Mouse (Mus musculus): ENCODE data around the gene Wdr18. TPM values are rescaled to one million over a fixed set of nuclear protein-coding genes. Genes with fewer than 3 reads are reported as not detected.

Gene Wdr18
- polyA plus RNA-seq, 1 experiment from 2014 or later, result 97.6 TPM

- 82% methylated on average over 11 of the region's 11 CpGs for WGBS (ENCODE audit: insufficient replicate concordance)
- Histone ChIP-seq H3K9me3 (replicated peaks; ENCODE audit: control insufficient read depth, low read length) (no peaks in the 10 kb centered on the region), H3K27ac (ENCODE audit: low read depth, low read length) (no peak overlapping the region), H3K4me3 (ENCODE audit: low read depth, low read length) (no peak overlapping the region), H3K27me3 (ENCODE audit: control insufficient read depth, insufficient read depth, low read length) (no peaks in the 10 kb centered on the region), H3K4me1 (ENCODE audit: control insufficient read depth, insufficient read depth, low read length) (peaks cover 66% of the 10 kb centered on the region), H3K4me2 (no peak overlapping the region), H3K36me3 (ENCODE audit: control insufficient read depth, insufficient read depth, low read length) (peaks cover 20% of the 10 kb centered on the region), H3K9ac (ENCODE audit: low read depth, low read length) (0 out of 2 replicates have a peak overlapping the region, but pooled peaks have one; percentile 34)
- no peak for ATAC-seq (replicated peaks; ENCODE audit: insufficient number of reproducible peaks, low FRiP score, low TSS enrichment)
These were observed 22.0 kb upstream of the Wdr18 start for GRCm38 (mm10) chr10:79937775-79938526.

DNA sequence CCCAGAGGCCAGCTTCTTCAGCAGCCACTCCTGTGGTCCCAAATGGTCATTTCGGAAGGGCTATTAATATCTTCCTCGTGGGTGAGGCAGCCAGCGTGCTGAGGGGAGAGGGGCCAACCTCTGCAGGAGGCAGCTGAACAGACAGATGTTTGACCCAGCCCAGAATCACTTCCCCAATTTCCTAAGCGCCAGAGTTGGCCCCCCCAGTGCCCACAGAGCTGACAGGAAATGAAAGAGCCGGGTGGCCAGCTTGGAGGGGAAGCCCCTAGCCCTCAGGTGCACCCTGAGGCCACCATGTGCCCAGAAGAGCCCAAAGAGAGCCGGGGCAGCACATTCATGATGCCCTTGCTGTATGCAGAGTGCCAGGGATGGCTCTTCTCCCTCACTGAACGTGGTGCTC, 19.2 kb upstream of the Wdr18 start:
- Histone ChIP-seq H3K9ac (ENCODE audit: low read depth, low read length) (no peak overlapping the region), H3K27ac (ENCODE audit: low read depth, low read length) (0 out of 2 replicates have a peak overlapping the region, but pooled peaks have one; percentile 46), H3K4me2 (peak overlapping the region; percentile 11; the same call in 1 of the 2 replicates), H3K36me3 (ENCODE audit: control insufficient read depth, insufficient read depth, low read length) (peaks cover 14% of the 10 kb centered on the region), H3K9me3 (replicated peaks; ENCODE audit: control insufficient read depth, low read length) (no peaks in the 10 kb centered on the region), H3K4me3 (ENCODE audit: low read depth, low read length) (no peak overlapping the region), H3K27me3 (ENCODE audit: control insufficient read depth, insufficient read depth, low read length) (no peaks in the 10 kb centered on the region), H3K4me1 (ENCODE audit: control insufficient read depth, insufficient read depth, low read length) (peaks cover 60% of the 10 kb centered on the region)
- WGBS (ENCODE audit: insufficient replicate concordance), result 54% methylated on average over 7 of the region's 7 CpGs
- no peak for ATAC-seq (replicated peaks; ENCODE audit: insufficient number of reproducible peaks, low FRiP score, low TSS enrichment)

DNA sequence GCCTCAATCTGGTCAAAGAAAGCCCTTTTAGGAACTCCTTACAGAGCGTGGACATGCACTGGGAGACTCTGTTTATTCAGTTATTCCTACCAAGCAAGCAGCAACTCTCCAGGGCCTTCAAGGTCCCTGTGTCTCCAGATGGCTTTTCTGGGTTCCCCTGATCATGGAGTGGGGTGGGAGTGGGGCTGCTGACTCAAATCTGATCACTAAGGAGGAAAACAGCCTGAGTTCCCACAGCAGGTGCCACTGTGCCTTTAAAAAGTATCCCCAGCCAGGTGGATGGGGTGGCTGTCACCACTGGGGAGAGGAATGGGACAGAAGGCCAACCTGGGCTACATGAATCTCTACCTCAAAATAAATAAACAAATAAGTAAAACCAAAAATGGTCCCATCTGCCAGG, 17.0 kb upstream of the Wdr18 start:
- peaks cover 57% of the 10 kb centered on the region for H3K4me1 ChIP-seq (ENCODE audit: control insufficient read depth, insufficient read depth, low read length)
- 82% methylated on average over 1 of the region's 1 CpGs for WGBS (ENCODE audit: insufficient replicate concordance)

GRCm38 (mm10) chr10:79943471-79943901, 16.5 kb upstream of the Wdr18 start:
- H3K9me3 ChIP-seq (replicated peaks; ENCODE audit: control insufficient read depth, low read length), result no peaks in the 10 kb centered on the region
- H3K27me3 ChIP-seq (ENCODE audit: control insufficient read depth, insufficient read depth, low read length), result no peaks in the 10 kb centered on the region
- no peak overlapping the region for H3K9ac ChIP-seq (ENCODE audit: low read depth, low read length)
- H3K4me1 ChIP-seq (ENCODE audit: control insufficient read depth, insufficient read depth, low read length), result peaks cover 52% of the 10 kb centered on the region
- WGBS (ENCODE audit: insufficient replicate concordance), result 70% methylated on average over 9 of the region's 9 CpGs
- H3K27ac ChIP-seq (ENCODE audit: low read depth, low read length), result peak overlapping the region; percentile 8; the same call in 1 of the 2 replicates
- H3K4me2 ChIP-seq, result peak overlapping the region; percentile 14; the same call in 1 of the 2 replicates
- H3K36me3 ChIP-seq (ENCODE audit: control insufficient read depth, insufficient read depth, low read length), result peaks cover 7% of the 10 kb centered on the region
- ATAC-seq (replicated peaks; ENCODE audit: insufficient number of reproducible peaks, low FRiP score, low TSS enrichment), result 0 out of 2 replicates have a peak, but pooled peaks have one; percentile 23
- no peak overlapping the region for H3K4me3 ChIP-seq (ENCODE audit: low read depth, low read length)

More for the DNA sequence above, 17.0 kb upstream of the Wdr18 start:
- H3K27me3 ChIP-seq (ENCODE audit: control insufficient read depth, insufficient read depth, low read length), result no peaks in the 10 kb centered on the region
- no peak overlapping the region for H3K4me3 ChIP-seq (ENCODE audit: low read depth, low read length)
- no peaks in the 10 kb centered on the region for H3K9me3 ChIP-seq (replicated peaks; ENCODE audit: control insufficient read depth, low read length)
- H3K27ac ChIP-seq (ENCODE audit: low read depth, low read length), result no peak overlapping the region
- H3K4me2 ChIP-seq, result no peak overlapping the region
- no peak overlapping the region for H3K9ac ChIP-seq (ENCODE audit: low read depth, low read length)
- H3K36me3 ChIP-seq (ENCODE audit: control insufficient read depth, insufficient read depth, low read length), result peaks cover 10% of the 10 kb centered on the region
- ATAC-seq (replicated peaks; ENCODE audit: insufficient number of reproducible peaks, low FRiP score, low TSS enrichment), result no peak

DNA sequence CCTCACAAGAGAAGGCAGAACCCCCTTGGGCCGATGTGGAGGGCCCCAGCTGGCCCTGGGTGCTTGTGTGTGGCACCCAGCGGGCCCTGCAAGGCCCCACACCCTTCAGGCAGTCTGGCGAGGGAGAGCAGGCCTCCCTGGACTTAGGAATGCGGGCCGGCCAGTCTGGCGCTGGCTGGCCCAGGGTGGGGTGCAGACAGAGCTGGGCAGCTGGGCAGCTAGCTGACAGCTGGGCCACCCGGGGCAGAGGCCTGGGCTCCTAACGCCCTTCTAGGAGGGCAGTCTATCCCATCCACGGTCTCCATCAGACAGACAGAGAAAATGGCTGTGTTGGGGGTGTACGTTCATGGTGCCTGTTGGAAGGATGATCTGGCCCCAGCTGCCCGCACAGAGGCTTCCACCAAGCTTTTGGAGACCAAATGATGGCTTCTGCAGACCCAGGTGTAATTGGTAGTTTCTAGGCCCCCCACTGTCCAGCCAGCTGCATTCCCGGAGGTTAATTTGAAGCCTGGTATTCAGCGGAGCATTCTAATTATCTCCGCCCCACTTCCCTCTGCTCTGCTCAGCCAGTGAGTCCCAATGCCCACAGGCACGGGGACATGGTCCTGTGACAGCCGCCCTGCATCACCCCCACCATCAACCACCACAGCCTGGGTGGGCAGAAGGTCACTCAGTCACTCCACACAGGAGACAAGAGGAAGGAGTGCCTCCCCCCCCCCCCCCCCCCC, 14.3 kb upstream of the Wdr18 start:
- 34% methylated on average over 16 of the region's 16 CpGs for WGBS (ENCODE audit: insufficient replicate concordance)
- Histone ChIP-seq H3K4me2 (peak overlapping the region; percentile 53), H3K9ac (ENCODE audit: low read depth, low read length) (peak overlapping the region; percentile 68), H3K36me3 (ENCODE audit: control insufficient read depth, insufficient read depth, low read length) (peaks cover 15% of the 10 kb centered on the region), H3K27ac (ENCODE audit: low read depth, low read length) (peak overlapping the region; percentile 90), H3K9me3 (replicated peaks; ENCODE audit: control insufficient read depth, low read length) (no peaks in the 10 kb centered on the region), H3K27me3 (ENCODE audit: control insufficient read depth, insufficient read depth, low read length) (no peaks in the 10 kb centered on the region), H3K4me1 (ENCODE audit: control insufficient read depth, insufficient read depth, low read length) (peaks cover 41% of the 10 kb centered on the region), H3K4me3 (ENCODE audit: low read depth, low read length) (peak overlapping the region; percentile 2; the same call in 1 of the 2 replicates)
- no peak for ATAC-seq (replicated peaks; ENCODE audit: insufficient number of reproducible peaks, low FRiP score, low TSS enrichment)

DNA sequence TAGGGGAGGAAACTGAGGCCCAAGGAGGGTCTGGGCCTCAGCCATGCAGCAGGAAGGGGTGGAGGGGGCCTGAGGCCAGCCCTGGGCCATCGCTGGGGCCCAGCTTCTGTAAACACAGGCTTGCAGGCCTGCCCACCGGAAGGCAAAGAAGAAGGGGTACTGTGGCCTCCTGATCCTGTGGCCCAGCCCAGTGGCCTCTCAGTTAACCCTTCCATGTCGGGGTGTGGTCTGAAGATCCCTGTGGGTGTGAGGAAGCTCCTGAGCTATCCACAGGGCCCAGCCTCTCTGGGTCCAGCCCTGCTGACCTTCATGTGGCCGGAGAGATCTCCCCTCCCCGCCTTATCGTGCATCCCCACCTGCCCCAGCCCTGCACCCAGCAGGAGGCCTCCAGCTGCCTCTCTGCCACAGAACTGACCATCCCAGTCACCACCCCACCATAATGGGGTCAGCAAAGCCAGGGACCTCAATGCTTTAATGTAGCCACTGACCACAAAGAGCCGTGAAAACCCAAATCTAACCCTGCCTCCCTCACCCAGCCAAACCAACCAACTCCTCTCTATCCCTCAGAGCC, 13.1 kb upstream of the Wdr18 start:
- H3K4me2 ChIP-seq, result peak overlapping the region; percentile 53
- ATAC-seq (replicated peaks; ENCODE audit: insufficient number of reproducible peaks, low FRiP score, low TSS enrichment), result peak; percentile 88
- peak overlapping the region; percentile 2; the same call in 1 of the 2 replicates for H3K4me3 ChIP-seq (ENCODE audit: low read depth, low read length)
- 12% methylated on average over 7 of the region's 7 CpGs for WGBS (ENCODE audit: insufficient replicate concordance)
- H3K27me3 ChIP-seq (ENCODE audit: control insufficient read depth, insufficient read depth, low read length), result no peaks in the 10 kb centered on the region
- peaks cover 20% of the 10 kb centered on the region for H3K36me3 ChIP-seq (ENCODE audit: control insufficient read depth, insufficient read depth, low read length)
- peak overlapping the region; percentile 90 for H3K27ac ChIP-seq (ENCODE audit: low read depth, low read length)
- peaks cover 34% of the 10 kb centered on the region for H3K4me1 ChIP-seq (ENCODE audit: control insufficient read depth, insufficient read depth, low read length)
- H3K9ac ChIP-seq (ENCODE audit: low read depth, low read length), result peak overlapping the region; percentile 59
- H3K9me3 ChIP-seq (replicated peaks; ENCODE audit: control insufficient read depth, low read length), result no peaks in the 10 kb centered on the region

DNA sequence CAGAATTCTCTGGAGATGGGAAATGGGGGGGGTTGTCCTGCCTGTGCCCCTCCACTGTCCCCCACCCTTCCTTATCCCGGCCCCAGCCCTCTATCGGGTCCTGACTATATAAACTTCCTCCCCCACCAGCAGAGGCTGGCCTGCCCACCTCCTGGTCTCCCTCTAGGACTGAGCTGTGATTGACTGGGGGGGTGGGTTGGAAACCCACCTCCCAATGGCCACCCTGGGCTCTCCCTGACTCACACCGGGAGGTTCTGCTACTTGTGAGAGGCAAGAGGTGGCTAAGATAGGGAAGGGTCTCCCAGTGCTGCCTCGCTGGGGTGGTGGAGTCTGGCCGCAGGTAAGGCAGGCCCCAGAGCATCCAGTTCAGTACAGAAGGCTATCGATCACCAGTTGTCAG, 12.4 kb upstream of the Wdr18 start:
- no peaks in the 10 kb centered on the region for H3K27me3 ChIP-seq (ENCODE audit: control insufficient read depth, insufficient read depth, low read length)
- peak overlapping the region; percentile 36 for H3K4me2 ChIP-seq
- peak overlapping the region; percentile 59 for H3K9ac ChIP-seq (ENCODE audit: low read depth, low read length)
- ATAC-seq (replicated peaks; ENCODE audit: insufficient number of reproducible peaks, low FRiP score, low TSS enrichment), result no peak
- H3K9me3 ChIP-seq (replicated peaks; ENCODE audit: control insufficient read depth, low read length), result no peaks in the 10 kb centered on the region
- H3K27ac ChIP-seq (ENCODE audit: low read depth, low read length), result peak overlapping the region; percentile 90
- H3K4me3 ChIP-seq (ENCODE audit: low read depth, low read length), result no peak overlapping the region; the same call in 1 of the 2 replicates
- peaks cover 15% of the 10 kb centered on the region for H3K36me3 ChIP-seq (ENCODE audit: control insufficient read depth, insufficient read depth, low read length)
- 58% methylated on average over 6 of the region's 6 CpGs for WGBS (ENCODE audit: insufficient replicate concordance)
- H3K4me1 ChIP-seq (ENCODE audit: control insufficient read depth, insufficient read depth, low read length), result peaks cover 34% of the 10 kb centered on the region

DNA sequence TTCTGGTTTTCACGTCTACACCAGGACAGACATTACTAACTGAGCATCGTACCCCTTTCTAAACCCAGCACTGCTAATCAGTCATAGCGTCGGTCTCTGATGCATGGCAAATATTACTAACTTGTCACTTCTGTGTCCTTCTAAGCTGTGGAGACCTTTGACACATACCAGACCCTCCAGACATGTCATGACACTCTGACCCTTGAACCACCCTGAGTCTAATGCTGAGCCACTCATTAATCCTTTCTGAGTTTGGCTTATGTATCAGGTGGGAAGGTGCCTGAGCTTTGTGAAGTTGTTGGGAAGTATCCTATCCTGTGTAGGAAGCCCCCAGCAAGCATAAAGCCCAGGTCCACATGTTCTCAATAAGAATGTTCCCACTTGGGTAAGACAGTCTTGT, 10.1 kb upstream of the Wdr18 start:
- Histone ChIP-seq H3K9ac (ENCODE audit: low read depth, low read length) (no peak overlapping the region), H3K4me2 (no peak overlapping the region), H3K9me3 (replicated peaks; ENCODE audit: control insufficient read depth, low read length) (no peaks in the 10 kb centered on the region), H3K36me3 (ENCODE audit: control insufficient read depth, insufficient read depth, low read length) (peaks cover 15% of the 10 kb centered on the region), H3K4me3 (ENCODE audit: low read depth, low read length) (no peak overlapping the region), H3K4me1 (ENCODE audit: control insufficient read depth, insufficient read depth, low read length) (peaks cover 28% of the 10 kb centered on the region), H3K27me3 (ENCODE audit: control insufficient read depth, insufficient read depth, low read length) (no peaks in the 10 kb centered on the region), H3K27ac (ENCODE audit: low read depth, low read length) (no peak overlapping the region)
- WGBS (ENCODE audit: insufficient replicate concordance), result 69% methylated on average over 4 of the region's 4 CpGs
- ATAC-seq (replicated peaks; ENCODE audit: insufficient number of reproducible peaks, low FRiP score, low TSS enrichment), result no peak
